Mouse (Mus musculus) lung, postnatal 0 days (tissue): ENCODE results near the gene Nyap1.

Source experiments
- CTCF ChIP-seq: IDR thresholded peaks from 2 replicates; pipeline ENCODE4 v1.5.1; 2016; ENCODE audit warnings: antibody characterized with exemption, mild to moderate bottlenecking
- EP300 ChIP-seq: IDR thresholded peaks from 2 replicates; pipeline ENCODE4 v1.6.1; 2016; ENCODE audit warnings: antibody characterized with exemption, mild to moderate bottlenecking, control low read depth

- TF ChIP-seq EP300, result no peak; the same call in 1 of the 2 replicates
- TF ChIP-seq CTCF, result no peak; the same call in 1 of the 2 replicates
These were observed 6.8 kb upstream of the Nyap1 start for GRCm38 (mm10) chr5:137748130-137748770.
